Mouse (Mus musculus): ENCODE results near the gene Exoc3l2. TPM values are rescaled to one million over a fixed set of nuclear protein-coding genes. Genes with fewer than 3 reads are reported as not detected.

Exoc3l2 gene
- total RNA-seq, 2 experiments from 2014 or later, result 0.18 to 0.20 TPM

DNA sequence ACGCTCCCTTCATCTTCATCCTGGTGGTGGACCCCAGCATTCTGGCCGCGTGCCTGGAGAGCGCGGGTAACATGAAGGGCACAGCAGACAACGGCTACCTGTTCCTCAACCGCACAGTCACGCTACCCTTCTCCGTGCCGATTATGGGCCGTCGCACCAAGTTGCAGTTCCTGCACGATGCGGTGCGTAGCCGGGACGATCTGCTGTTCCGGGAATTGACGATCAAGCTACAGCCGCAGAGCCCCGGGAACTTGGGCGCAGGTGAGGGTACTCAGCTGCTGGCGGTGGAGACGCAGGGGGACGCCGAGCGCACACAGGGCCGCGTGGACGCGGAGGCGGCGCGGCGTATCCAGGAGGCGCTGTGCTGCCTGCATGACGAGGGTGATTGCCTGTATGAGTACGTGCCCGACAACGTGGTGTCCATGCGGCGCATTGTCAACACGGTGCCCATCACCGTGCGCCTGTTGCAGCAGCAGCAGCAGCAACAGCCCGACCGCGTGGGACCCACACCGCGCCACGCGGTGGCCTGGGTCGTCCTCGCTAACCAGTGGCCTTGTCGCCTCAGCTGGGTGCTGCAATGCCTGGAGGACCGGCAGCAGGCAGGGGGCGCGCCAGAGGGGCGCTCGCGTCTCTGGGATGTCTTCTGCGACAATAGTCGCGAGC lies 60.8 kb downstream of the Exoc3l2 start:
- DNase-seq, result peak; percentile 76 to 77

DNA sequence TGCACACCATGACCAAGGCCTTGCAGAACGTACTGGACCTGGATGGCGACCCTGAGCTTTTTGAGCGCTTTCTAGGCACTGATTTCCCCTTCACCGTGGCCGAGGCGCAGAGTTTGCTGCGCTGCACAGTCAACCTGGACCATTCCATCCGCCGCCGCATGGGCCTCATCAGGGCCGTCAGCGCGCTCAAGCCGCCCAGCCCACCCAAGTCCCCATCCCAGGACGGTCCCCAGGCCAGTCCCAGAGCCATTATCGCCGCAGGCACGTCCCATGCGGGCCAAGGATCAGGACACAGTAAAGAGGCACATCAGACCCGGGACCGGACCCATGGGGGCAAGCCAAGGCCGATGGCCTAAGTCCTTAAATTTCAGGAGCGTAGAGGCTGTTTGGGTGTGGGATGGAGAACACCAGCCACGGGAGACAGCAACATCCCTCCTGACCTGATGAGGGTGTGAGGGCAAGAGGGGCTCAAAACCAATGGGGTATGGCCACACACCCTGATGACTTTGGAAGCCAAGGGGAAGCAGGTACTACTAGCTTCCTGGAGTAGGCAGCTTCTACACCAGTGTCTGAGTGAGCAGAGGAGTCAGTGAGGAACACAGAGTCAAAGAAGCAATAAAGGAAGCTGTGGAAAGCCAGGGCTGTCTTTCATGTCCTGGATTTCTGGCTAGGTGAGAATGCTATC lies 61.4 kb downstream of the Exoc3l2 start:
- no peak for DNase-seq

DNA sequence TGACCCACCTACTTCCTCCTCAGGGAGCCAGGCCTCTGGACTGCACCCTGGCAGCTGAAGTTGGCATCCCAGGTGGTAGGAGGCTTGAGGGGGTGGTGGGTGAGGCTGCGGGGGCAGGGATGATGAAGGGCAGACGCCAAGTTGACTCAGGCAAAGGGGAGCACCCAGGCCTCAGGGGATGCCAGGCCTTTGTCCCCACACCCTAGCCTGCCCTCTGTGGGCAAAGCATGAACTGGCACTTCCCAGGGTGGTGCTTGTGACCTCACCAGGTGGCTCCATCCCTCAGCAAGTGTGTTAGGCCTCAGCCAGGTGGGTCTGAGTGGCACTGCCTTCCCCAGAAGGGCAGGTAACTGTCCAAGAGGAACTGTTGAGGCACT lies 62.0 kb downstream of the Exoc3l2 start:
- DNase-seq, result no peak

GRCm38 (mm10) chr7:19531077-19531476 lies 67.9 kb downstream of the Exoc3l2 start:
- no peak for DNase-seq

DNA sequence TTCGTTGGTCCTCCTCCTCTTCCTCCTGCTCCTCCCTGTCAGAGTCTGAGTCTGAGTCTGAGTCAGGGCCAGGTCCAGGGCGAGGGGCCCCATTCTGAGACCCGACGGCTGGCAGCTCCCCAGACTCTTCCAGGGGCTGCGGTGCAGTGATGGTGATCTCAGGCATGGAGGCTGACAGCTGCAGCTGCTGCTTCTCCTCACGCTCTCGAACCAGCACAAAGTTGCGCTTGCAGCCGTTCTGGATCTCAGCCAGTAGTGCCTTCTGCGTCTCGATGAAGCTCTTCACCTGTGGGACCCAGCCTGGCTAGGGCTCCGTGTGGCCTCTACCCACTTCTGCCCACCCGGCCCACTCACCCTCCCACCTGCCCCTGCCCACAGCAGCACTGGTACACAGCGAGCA lies 69.1 kb downstream of the Exoc3l2 start:
- no peak for DNase-seq

DNA sequence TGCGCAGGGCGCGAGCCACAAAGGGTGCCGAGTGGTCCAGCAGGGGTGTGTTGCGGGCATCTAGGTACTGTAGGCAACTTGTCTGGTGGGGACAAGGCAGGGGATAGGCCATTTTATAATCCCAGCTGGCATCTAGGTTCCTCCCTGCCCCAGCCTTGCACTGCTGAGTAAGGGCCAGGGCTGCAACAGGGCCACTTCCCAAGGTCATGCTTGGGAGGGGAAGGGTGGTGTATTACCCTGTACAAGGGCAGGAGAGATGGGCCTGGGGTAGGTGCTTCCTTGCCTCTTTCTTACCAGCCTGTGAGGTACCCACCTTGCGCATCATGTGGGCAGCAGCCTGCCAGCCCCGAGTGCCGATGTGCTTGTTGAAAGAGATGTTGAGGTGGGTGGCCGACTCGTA lies 71.5 kb downstream of the Exoc3l2 start:
- DNase-seq, result no peak

GRCm38 (mm10) chr7:19540771-19541566 lies 77.8 kb downstream of the Exoc3l2 start:
- DNase-seq, result no peak

GRCm38 (mm10) chr7:19541681-19542154 lies 78.6 kb downstream of the Exoc3l2 start:
- DNase-seq, result no peak

DNA sequence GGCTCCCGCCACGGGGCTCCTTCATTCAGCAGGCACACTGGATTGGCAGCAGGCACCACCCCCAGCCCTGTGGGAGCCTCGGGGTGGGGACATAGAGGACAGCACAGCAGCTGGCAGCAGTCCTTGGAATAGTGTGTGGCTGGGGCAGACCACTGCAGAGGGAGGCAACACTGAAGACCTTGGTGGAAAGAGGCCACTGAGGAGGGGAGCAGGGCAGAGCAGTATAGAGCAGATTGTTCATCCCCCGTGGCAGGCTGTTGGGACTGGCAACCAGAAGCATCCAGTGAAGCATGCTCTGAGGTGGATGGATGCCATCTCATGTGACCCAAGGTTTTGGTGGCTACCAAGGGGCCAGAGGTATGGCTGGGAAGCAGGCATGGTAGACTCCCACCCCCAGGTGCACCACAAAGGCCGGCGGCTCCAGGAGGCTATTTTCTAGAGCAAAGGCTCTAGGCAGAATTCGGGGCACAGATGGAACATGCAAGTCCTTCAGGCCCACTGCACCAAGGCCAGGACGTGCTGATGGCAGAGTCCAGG lies 79.1 kb downstream of the Exoc3l2 start:
- DNase-seq, result peak; percentile 34 to 36

DNA sequence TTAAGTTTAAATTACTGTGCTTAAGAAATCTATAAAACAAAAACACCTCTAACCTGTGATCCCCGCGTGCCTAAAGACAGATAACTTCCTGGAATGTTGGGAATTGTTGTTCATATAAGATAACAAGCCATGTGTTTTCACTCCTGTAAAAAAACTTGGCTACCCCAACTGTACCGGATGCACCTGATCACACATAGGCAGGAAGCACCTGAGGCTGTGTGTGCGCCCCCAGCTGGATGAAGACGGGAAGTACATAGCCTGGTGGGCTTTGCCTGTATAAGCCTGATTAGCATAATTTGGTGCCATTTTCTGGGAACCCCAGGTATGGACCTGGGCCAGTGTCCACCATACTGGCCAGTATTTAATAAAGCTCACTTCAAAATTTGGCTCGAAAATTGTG lies 80.5 kb downstream of the Exoc3l2 start:
- DNase-seq, result no peak

GRCm38 (mm10) chr7:19546007-19546406 lies 82.9 kb downstream of the Exoc3l2 start:
- no peak for DNase-seq

Other genes starting within 250 kb of the Exoc3l2 start
- 10 to 100 TPM; 40.5 to 40.8 TPM for gene Opa3, start 235.0 kb upstream of the Exoc3l2 start, total RNA-seq (2021)
- gene Vasp, start 191.5 kb upstream of the Exoc3l2 start, total RNA-seq (2021), result 10 to 100 TPM; 15.2 to 21.2 TPM
- under 1 TPM; 0.20 to 0.33 TPM for gene Ppm1n, start 183.3 kb upstream of the Exoc3l2 start, total RNA-seq (2021)
- gene Rtn2, start 180.7 kb upstream of the Exoc3l2 start, total RNA-seq (2021), result 10 to 100 TPM; 89.7 to 91.3 TPM
- 10 to 100 TPM; 12.6 to 18.8 TPM for gene Fosb, start 153.3 kb upstream of the Exoc3l2 start, total RNA-seq (2021)
- 10 to 100 TPM; 44.4 to 53.4 TPM for gene Ercc1, start 118.6 kb upstream of the Exoc3l2 start, total RNA-seq (2021)
- 10 to 100 TPM; 17.6 to 19.4 TPM for gene Cd3eap, start 103.8 kb upstream of the Exoc3l2 start, total RNA-seq (2021)
- 1 to 10 TPM; 6.0 to 7.0 TPM for gene Ppp1r13l, start 103.6 kb upstream of the Exoc3l2 start, total RNA-seq (2021)
- gene Ercc2, start 81.3 kb upstream of the Exoc3l2 start, total RNA-seq (2021), result 10 to 100 TPM; 36.2 to 37.1 TPM
- 1 to 10 TPM; 3.1 to 3.4 TPM for gene Klc3, start 59.2 kb upstream of the Exoc3l2 start, total RNA-seq (2021)
- under 1 TPM in 1 of 2 experiments, not detected in 1; 0.27 TPM for gene Ckm, start 58.6 kb upstream of the Exoc3l2 start, total RNA-seq (2021)
- gene Mark4, start 4.5 kb upstream of the Exoc3l2 start, total RNA-seq (2021), result 100 to 1,000 TPM in 1 of 2 experiments, 10 to 100 TPM in 1; 90.6 to 102 TPM
- gene Bloc1s3, start 45.0 kb downstream of the Exoc3l2 start, total RNA-seq (2021), result 1 to 10 TPM; 6.8 to 6.9 TPM
- gene Trappc6a, start 45.1 kb downstream of the Exoc3l2 start, total RNA-seq (2021), result 10 to 100 TPM; 19.8 to 21.5 TPM
- under 1 TPM; 0.37 to 0.48 TPM for gene Nkpd1, start 54.5 kb downstream of the Exoc3l2 start, total RNA-seq (2021)
- gene Ppp1r37, start 99.7 kb downstream of the Exoc3l2 start, total RNA-seq (2021), result 100 to 1,000 TPM; 113 to 120 TPM
- gene Zfp296, start 114.0 kb downstream of the Exoc3l2 start, total RNA-seq (2021), result under 1 TPM; 0.33 to 0.75 TPM
- 10 to 100 TPM; 44.2 to 46.1 TPM for gene Gemin7, start 114.3 kb downstream of the Exoc3l2 start, total RNA-seq (2021)
- gene Clasrp, start 141.2 kb downstream of the Exoc3l2 start, total RNA-seq (2021), result 100 to 1,000 TPM in 1 of 2 experiments, 10 to 100 TPM in 1; 90.1 to 103 TPM
- 10 to 100 TPM in 1 of 2 experiments, 1 to 10 TPM in 1; 7.3 to 10.2 TPM for gene Relb, start 166.1 kb downstream of the Exoc3l2 start, total RNA-seq (2021)
- gene Clptm1, start 201.7 kb downstream of the Exoc3l2 start, total RNA-seq (2021), result 100 to 1,000 TPM; 131 to 144 TPM
- not detected for gene Apoc2, start 214.6 kb downstream of the Exoc3l2 start, total RNA-seq (2021)
- not detected for gene Gm44805, start 218.1 kb downstream of the Exoc3l2 start, total RNA-seq (2021)
- not detected for gene Apoc4, start 218.1 kb downstream of the Exoc3l2 start, total RNA-seq (2021)
- gene Apoc1, start 229.3 kb downstream of the Exoc3l2 start, total RNA-seq (2021), result 1 to 10 TPM; 4.6 to 5.7 TPM
- 1,000 to 10,000 TPM; 2,147 to 2,303 TPM for gene Apoe, start 235.9 kb downstream of the Exoc3l2 start, total RNA-seq (2021)

All from layer of hippocampus, postnatal 36 days (tissue).